Mouse (Mus musculus) myocyte (in vitro differentiated cells): ENCODE measurements around the gene Smurf1. TPM values are rescaled to one million over a fixed set of nuclear protein-coding genes. Genes with fewer than 3 reads are reported as not detected.

Experiments
- H3K27me3 ChIP-seq: one replicate; pipeline ENCODE4 v1.6.1; 2011; ENCODE audit not compliant: control insufficient read depth, insufficient read depth, insufficient read length
- H3K36me3 ChIP-seq: one replicate; pipeline ENCODE4 v1.6.1; 2011; ENCODE audit not compliant: control insufficient read depth, insufficient read depth
- H3K4me2 ChIP-seq: one replicate; pipeline ENCODE4 v1.6.1; 2011; ENCODE audit warnings: low read depth, control low read depth
- H3K4me3 ChIP-seq: one replicate; pipeline ENCODE4 v1.5.1; 2011; ENCODE audit warnings: mild to moderate bottlenecking, control low read depth, moderate library complexity
- H3K79me2 ChIP-seq: one replicate; pipeline ENCODE4 v1.6.1; 2011; ENCODE audit not compliant: control insufficient read depth, insufficient read depth
- H3ac ChIP-seq: one replicate; pipeline ENCODE4 v1.6.1; 2011; ENCODE audit not compliant: control insufficient read depth, insufficient read length
- CEBPB ChIP-seq: IDR thresholded peaks from 2 replicates; pipeline ENCODE4 v1.6.1; 2011; ENCODE audit warnings: mild to moderate bottlenecking, moderate library complexity; ENCODE audit not compliant: poor library complexity, insufficient read depth, severe bottlenecking
- E2F4 ChIP-seq: IDR thresholded peaks from one replicate; pipeline ENCODE4 v1.6.1; 2011; ENCODE audit warnings: mild to moderate bottlenecking, control low read depth, moderate library complexity; ENCODE audit not compliant: insufficient read depth
- MAX ChIP-seq: IDR thresholded peaks from one replicate; pipeline ENCODE4 v1.6.1; 2011; ENCODE audit warnings: low read depth, mild to moderate bottlenecking, control low read depth
- MYOD1 ChIP-seq, 3 experiments: IDR thresholded peaks; one replicate each; pipeline ENCODE4 v1.6.1; 2011; ENCODE audit warnings: control low read depth in 2 of 3, low read depth in 2 of 3, mild to moderate bottlenecking in 2 of 3, moderate library complexity in 1 of 3; ENCODE audit not compliant: insufficient read length in 2 of 3, control insufficient read depth in 1 of 3
- MYOG ChIP-seq, 3 experiments: IDR thresholded peaks; one replicate each; pipeline ENCODE4 v1.6.1; 2011; ENCODE audit warnings: control low read depth in 2 of 3, low read depth in 2 of 3, mild to moderate bottlenecking in 2 of 3; ENCODE audit not compliant: insufficient read length in 2 of 3, control insufficient read depth in 1 of 3, insufficient read depth in 1 of 3
- POLR2A ChIP-seq: IDR thresholded peaks from one replicate; pipeline ENCODE4 v1.6.1; 2011; ENCODE audit warnings: low read depth, mild to moderate bottlenecking, control low read depth, moderate library complexity; ENCODE audit not compliant: insufficient read length
- POLR2AphosphoS2 ChIP-seq: IDR thresholded peaks from one replicate; pipeline ENCODE4 v1.6.1; 2011; ENCODE audit warnings: low read depth, control low read depth; ENCODE audit not compliant: insufficient read length
- REST ChIP-seq: IDR thresholded peaks from one replicate; pipeline ENCODE4 v1.6.1; 2011; ENCODE audit warnings: mild to moderate bottlenecking, control low read depth, moderate library complexity; ENCODE audit not compliant: insufficient read depth, insufficient read length
- SRF ChIP-seq: IDR thresholded peaks from one replicate; pipeline ENCODE4 v1.6.1; 2011; ENCODE audit warnings: low read depth; ENCODE audit not compliant: control insufficient read depth, insufficient read length
- TCF12 ChIP-seq: IDR thresholded peaks from one replicate; pipeline ENCODE4 v1.6.1; 2011; ENCODE audit warnings: mild to moderate bottlenecking, control low read depth; ENCODE audit not compliant: poor library complexity, insufficient read depth, severe bottlenecking
- TCF3 ChIP-seq: IDR thresholded peaks from one replicate; pipeline ENCODE4 v1.6.1; 2011; ENCODE audit warnings: low read depth, control low read depth; ENCODE audit not compliant: insufficient read length
- USF1 ChIP-seq: IDR thresholded peaks from one replicate; pipeline ENCODE4 v1.6.1; 2011; ENCODE audit warnings: low read depth, mild to moderate bottlenecking, control low read depth, moderate library complexity
- polyA plus RNA-seq: library from polyadenylated mRNA; unstranded; fragments of >200 nt; fragmentation: generic; extraction: Trizol; gene quantifications from one replicate; pipeline ENCODE4 v1.2.1, GENCODE M21; 2012; ENCODE audit warnings: missing spikeins

The Smurf1 gene
- polyA plus RNA-seq, 1 experiment: 32.9 TPM

GRCm38 (mm10) chr5:144913923-144914322 lies 51.7 kb downstream of the Smurf1 start:
- H3K36me3 ChIP-seq: no peaks in the 10 kb centered on the region
- H3K79me2 ChIP-seq: peaks cover 81% of the 10 kb centered on the region
- no peaks in the 10 kb centered on the region for H3K27me3 ChIP-seq
- TF ChIP-seq USF1 (no peak), SRF (no peak)
- H3ac ChIP-seq: no peak overlapping the region
- no peak overlapping the region for H3K4me3 ChIP-seq
- peak overlapping the region; percentile 76 for H3K4me2 ChIP-seq

- Histone ChIP-seq H3K4me3 (no peak overlapping the region), H3K4me2 (peak overlapping the region; percentile 76), H3K79me2 (peaks cover 81% of the 10 kb centered on the region), H3K27me3 (no peaks in the 10 kb centered on the region), H3K36me3 (no peaks in the 10 kb centered on the region), H3ac (no peak overlapping the region)
- peak; percentile 59 for TF ChIP-seq USF1
- no peak for TF ChIP-seq CEBPB
- peak in 1 of 3 experiments; percentile 29 for TF ChIP-seq MYOG (IDR thresholded peaks at IDR 0.05; ENCODE audit: control insufficient read depth in 1 of 3, insufficient read depth in 1 of 3, insufficient read length in 2 of 3, low read depth in 2 of 3)
Measured at GRCm38 (mm10) chr5:144913361-144913760, 52.3 kb downstream of the Smurf1 start.

GRCm38 (mm10) chr5:144912519-144913310 lies 52.9 kb downstream of the Smurf1 start:
- Histone ChIP-seq H3K4me2 (no peak overlapping the region), H3K4me3 (no peak overlapping the region), H3ac (no peak overlapping the region), H3K36me3 (no peaks in the 10 kb centered on the region), H3K27me3 (no peaks in the 10 kb centered on the region), H3K79me2 (peaks cover 81% of the 10 kb centered on the region)
- TF ChIP-seq USF1 (no peak), POLR2A (no peak), MAX (no peak), CEBPB (no peak)

- Histone ChIP-seq H3ac (no peak overlapping the region), H3K36me3 (no peaks in the 10 kb centered on the region), H3K4me2 (no peak overlapping the region), H3K79me2 (peaks cover 89% of the 10 kb centered on the region), H3K4me3 (no peak overlapping the region), H3K27me3 (no peaks in the 10 kb centered on the region)
- TF ChIP-seq SRF (no peak), USF1 (no peak), MAX (no peak), TCF3 (no peak), POLR2A (no peak), MYOD1 (IDR thresholded peaks at IDR 0.05; ENCODE audit: control insufficient read depth in 1 of 3, insufficient read length in 2 of 3, low read depth in 2 of 3) (no peak), CEBPB (no peak), POLR2AphosphoS2 (no peak)
Measured at GRCm38 (mm10) chr5:144909521-144909920, 56.1 kb downstream of the Smurf1 start.

GRCm38 (mm10) chr5:144907591-144907990 lies 58.1 kb downstream of the Smurf1 start:
- no peaks in the 10 kb centered on the region for H3K36me3 ChIP-seq
- no peak overlapping the region for H3K4me3 ChIP-seq
- TF ChIP-seq SRF (no peak), E2F4 (no peak), POLR2A (no peak), TCF3 (no peak), MYOD1 (IDR thresholded peaks at IDR 0.05; ENCODE audit: control insufficient read depth in 1 of 3, insufficient read length in 2 of 3, low read depth in 2 of 3) (no peak), MYOG (IDR thresholded peaks at IDR 0.05; ENCODE audit: control insufficient read depth in 1 of 3, insufficient read depth in 1 of 3, insufficient read length in 2 of 3, low read depth in 2 of 3) (no peak), MAX (no peak), POLR2AphosphoS2 (no peak), USF1 (no peak), CEBPB (no peak), TCF12 (no peak), REST (no peak)
- H3ac ChIP-seq: no peak overlapping the region
- no peak overlapping the region for H3K4me2 ChIP-seq
- no peaks in the 10 kb centered on the region for H3K27me3 ChIP-seq
- peaks cover 89% of the 10 kb centered on the region for H3K79me2 ChIP-seq
